13 mouse cellular contexts compared by ENCODE assay signal in genomic region chr12:119402796-119403195, GRCm38 (mm10).
"Had no signal": no experiment of that assay in that cellular context is flagged by ENCODE, and none has a peak within 500 bp of the region (broad histone marks: within the 10 kb centered on the region; RNA-seq: fewer than 3 reads in every experiment).

No protein-coding gene starts in this region.

- H3K9ac ChIP-seq: liver, embryonic 15.5 days; lung, embryonic 14.5 days; midbrain, embryonic 12.5 days; neural tube, embryonic 13.5 days had no signal

- DNase-seq: lung, embryonic 14.5 days; right cerebral cortex, adult 18-20 months; right cerebral cortex, postnatal 25 days; thymus, postnatal 4 days had no signal

- H3K4me2 ChIP-seq: liver, embryonic 11.5 days; liver, embryonic 15.5 days; lung, embryonic 14.5 days; midbrain, embryonic 12.5 days; neural tube, embryonic 13.5 days had no signal

- ATAC-seq: inflammation-experienced regulatory T-cells, adult 6 months; intestine, postnatal 0 days; midbrain, embryonic 16.5 days had no signal

- H3K27ac ChIP-seq: layer of hippocampus, adult 2 months; liver, embryonic 15.5 days; midbrain, embryonic 12.5 days; neural tube, embryonic 13.5 days; stomach, postnatal 0 days had no signal

- H3K9me3 ChIP-seq: liver, embryonic 15.5 days; midbrain, embryonic 12.5 days; neural tube, embryonic 13.5 days had no signal

- H3K27me3 ChIP-seq: liver, embryonic 15.5 days; midbrain, embryonic 12.5 days; neural tube, embryonic 13.5 days had no signal

- H3K36me3 ChIP-seq: liver, embryonic 15.5 days; midbrain, embryonic 12.5 days; neural tube, embryonic 13.5 days had no signal

- H3K4me3 ChIP-seq: layer of hippocampus, adult 2 months; liver, embryonic 15.5 days; midbrain, embryonic 12.5 days; neural tube, embryonic 13.5 days had no signal

- H3K4me1 ChIP-seq: midbrain, embryonic 12.5 days; neural tube, embryonic 13.5 days had no signal
